Mouse (Mus musculus): ENCODE results near the gene Tmprss7. TPM values are rescaled to one million over a fixed set of nuclear protein-coding genes. Genes with fewer than 3 reads are reported as not detected.

Gene Tmprss7
- polyA plus RNA-seq, 1 experiment: not detected

GRCm38 (mm10) chr16:45662381-45662780 lies 31.1 kb downstream of the Tmprss7 start:
- H3K4me1 ChIP-seq (ENCODE audit: control insufficient read depth): peaks cover 5% of the 10 kb centered on the region
- TF ChIP-seq TAL1 (IDR thresholded peaks at IDR 0.05; ENCODE audit: low read length) (no peak), GATA1 (IDR thresholded peaks at IDR 0.05; ENCODE audit: low read length) (no peak)
- no peaks in the 10 kb centered on the region for H3K36me3 ChIP-seq (ENCODE audit: control insufficient read depth)
- H3K9me3 ChIP-seq (ENCODE audit: control insufficient read depth, low read length): no peaks in the 10 kb centered on the region
- no peak overlapping the region for H3K4me3 ChIP-seq (replicated peaks)
- no peaks in the 10 kb centered on the region for H3K27me3 ChIP-seq (ENCODE audit: control insufficient read depth)

- H3K36me3 ChIP-seq (ENCODE audit: control insufficient read depth): no peaks in the 10 kb centered on the region
Observed at GRCm38 (mm10) chr16:45659596-45659995, 33.9 kb downstream of the Tmprss7 start.

GRCm38 (mm10) chr16:45658248-45658647 lies 35.2 kb downstream of the Tmprss7 start:
- Histone ChIP-seq H3K4me1 (ENCODE audit: control insufficient read depth) (peaks cover 11% of the 10 kb centered on the region), H3K4me3 (replicated peaks) (no peak overlapping the region), H3K36me3 (ENCODE audit: control insufficient read depth) (no peaks in the 10 kb centered on the region), H3K9me3 (ENCODE audit: control insufficient read depth, low read length) (no peaks in the 10 kb centered on the region), H3K27me3 (ENCODE audit: control insufficient read depth) (peaks cover 5% of the 10 kb centered on the region)
- TF ChIP-seq GATA1 (IDR thresholded peaks at IDR 0.05; ENCODE audit: low read length): no peak
- no peak for TF ChIP-seq TAL1 (IDR thresholded peaks at IDR 0.05; ENCODE audit: low read length)

More at GRCm38 (mm10) chr16:45659596-45659995, 33.9 kb downstream of the Tmprss7 start:
- no peak overlapping the region for H3K4me3 ChIP-seq (replicated peaks)
- H3K4me1 ChIP-seq (ENCODE audit: control insufficient read depth): peaks cover 5% of the 10 kb centered on the region
- TF ChIP-seq GATA1 (IDR thresholded peaks at IDR 0.05; ENCODE audit: low read length) (no peak), TAL1 (IDR thresholded peaks at IDR 0.05; ENCODE audit: low read length) (no peak)
- no peaks in the 10 kb centered on the region for H3K27me3 ChIP-seq (ENCODE audit: control insufficient read depth)
- no peaks in the 10 kb centered on the region for H3K9me3 ChIP-seq (ENCODE audit: control insufficient read depth, low read length)

- Histone ChIP-seq H3K27me3 (ENCODE audit: control insufficient read depth) (peaks cover 5% of the 10 kb centered on the region), H3K36me3 (ENCODE audit: control insufficient read depth) (no peaks in the 10 kb centered on the region), H3K4me3 (replicated peaks) (no peak overlapping the region), H3K4me1 (ENCODE audit: control insufficient read depth) (peaks cover 11% of the 10 kb centered on the region), H3K9me3 (ENCODE audit: control insufficient read depth, low read length) (no peaks in the 10 kb centered on the region)
- TF ChIP-seq TAL1 (IDR thresholded peaks at IDR 0.05; ENCODE audit: low read length) (no peak), GATA1 (IDR thresholded peaks at IDR 0.05; ENCODE audit: low read length) (no peak)
Observed at GRCm38 (mm10) chr16:45657574-45658159, 35.8 kb downstream of the Tmprss7 start.

- H3K9me3 ChIP-seq (ENCODE audit: control insufficient read depth, low read length): no peaks in the 10 kb centered on the region
Observed at GRCm38 (mm10) chr16:45654465-45654864, 39.0 kb downstream of the Tmprss7 start.

GRCm38 (mm10) chr16:45653934-45654332 lies 39.5 kb downstream of the Tmprss7 start, which contains the start of gene BC016579:
Gene BC016579 (minus strand): TSS chr16:45654068.
- Histone ChIP-seq H3K27me3 (ENCODE audit: control insufficient read depth) (peaks cover 5% of the 10 kb centered on the region), H3K9me3 (ENCODE audit: control insufficient read depth, low read length) (no peaks in the 10 kb centered on the region), H3K4me1 (ENCODE audit: control insufficient read depth) (peaks cover 11% of the 10 kb centered on the region), H3K36me3 (ENCODE audit: control insufficient read depth) (no peaks in the 10 kb centered on the region), H3K4me3 (replicated peaks) (peak within 1 kb of the TSS; percentile 26)
- TF ChIP-seq TAL1 (IDR thresholded peaks at IDR 0.05; ENCODE audit: low read length): no peak
- TF ChIP-seq GATA1 (IDR thresholded peaks at IDR 0.05; ENCODE audit: low read length): no peak

More at GRCm38 (mm10) chr16:45654465-45654864, 39.0 kb downstream of the Tmprss7 start:
- Histone ChIP-seq H3K36me3 (ENCODE audit: control insufficient read depth) (no peaks in the 10 kb centered on the region), H3K4me3 (replicated peaks) (no peak overlapping the region), H3K27me3 (ENCODE audit: control insufficient read depth) (peaks cover 5% of the 10 kb centered on the region), H3K4me1 (ENCODE audit: control insufficient read depth) (peaks cover 11% of the 10 kb centered on the region)
- TF ChIP-seq GATA1 (IDR thresholded peaks at IDR 0.05; ENCODE audit: low read length) (no peak), TAL1 (IDR thresholded peaks at IDR 0.05; ENCODE audit: low read length) (no peak)

GRCm38 (mm10) chr16:45653009-45653933 lies 40.2 kb downstream of the Tmprss7 start:
- Histone ChIP-seq H3K27me3 (ENCODE audit: control insufficient read depth) (peaks cover 5% of the 10 kb centered on the region), H3K9me3 (ENCODE audit: control insufficient read depth, low read length) (no peaks in the 10 kb centered on the region), H3K4me3 (replicated peaks) (peak overlapping the region; percentile 26), H3K36me3 (ENCODE audit: control insufficient read depth) (no peaks in the 10 kb centered on the region), H3K4me1 (ENCODE audit: control insufficient read depth) (peaks cover 11% of the 10 kb centered on the region)
- no peak for TF ChIP-seq TAL1 (IDR thresholded peaks at IDR 0.05; ENCODE audit: low read length)

GRCm38 (mm10) chr16:45651497-45651896 lies 42.0 kb downstream of the Tmprss7 start:
- Histone ChIP-seq H3K9me3 (ENCODE audit: control insufficient read depth, low read length) (no peaks in the 10 kb centered on the region), H3K36me3 (ENCODE audit: control insufficient read depth) (no peaks in the 10 kb centered on the region), H3K4me3 (replicated peaks) (no peak overlapping the region), H3K27me3 (ENCODE audit: control insufficient read depth) (peaks cover 5% of the 10 kb centered on the region), H3K4me1 (ENCODE audit: control insufficient read depth) (peaks cover 6% of the 10 kb centered on the region)
- TF ChIP-seq GATA1 (IDR thresholded peaks at IDR 0.05; ENCODE audit: low read length): no peak

GRCm38 (mm10) chr16:45644380-45644779 lies 49.1 kb downstream of the Tmprss7 start:
- TF ChIP-seq TAL1 (IDR thresholded peaks at IDR 0.05; ENCODE audit: low read length): no peak
- no peak for TF ChIP-seq GATA1 (IDR thresholded peaks at IDR 0.05; ENCODE audit: low read length)
- Histone ChIP-seq H3K36me3 (ENCODE audit: control insufficient read depth) (no peaks in the 10 kb centered on the region), H3K27me3 (ENCODE audit: control insufficient read depth) (no peaks in the 10 kb centered on the region), H3K4me3 (replicated peaks) (no peak overlapping the region), H3K9me3 (ENCODE audit: control insufficient read depth, low read length) (no peaks in the 10 kb centered on the region), H3K4me1 (ENCODE audit: control insufficient read depth) (no peaks in the 10 kb centered on the region)

All from erythroblast, embryonic 14.5 days (primary cell).